Mouse (Mus musculus): Measurements from ENCODE around the gene Bach2. TPM values are rescaled to one million over a fixed set of nuclear protein-coding genes. Genes with fewer than 3 reads are reported as not detected.

Gene Bach2
- polyA plus RNA-seq, 1 experiment from 2014 or later, result 37.3 TPM

DNA sequence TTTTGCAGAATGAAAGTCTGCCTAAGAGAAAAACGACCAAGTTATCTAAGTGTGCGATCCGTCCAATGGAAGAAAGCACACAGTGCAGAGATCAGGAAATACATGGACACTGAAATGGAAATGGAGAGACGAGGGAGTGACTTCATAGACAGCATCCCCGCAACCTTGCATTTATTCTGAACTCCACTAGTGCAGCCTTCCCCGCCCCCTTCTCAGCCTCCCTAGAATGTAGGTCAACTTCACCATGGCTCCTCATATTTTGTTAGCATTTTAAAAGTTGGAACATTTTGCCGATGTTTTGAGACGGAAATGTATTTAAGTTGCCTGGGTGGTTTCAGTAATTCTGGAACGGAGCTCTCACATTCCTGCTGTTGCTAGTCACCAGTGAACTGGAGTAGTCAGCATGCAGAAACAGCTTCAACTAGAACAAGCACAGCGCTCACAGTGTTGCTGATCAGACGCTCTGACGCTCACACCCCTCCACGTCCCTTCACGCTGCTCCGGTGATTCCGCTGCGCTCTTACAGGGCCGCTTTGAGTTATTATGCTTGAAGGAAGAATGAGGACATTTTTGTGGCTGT is 66.5 kb downstream of the Bach2 start:
- H3K27me3 ChIP-seq (replicated peaks), result no peaks in the 10 kb centered on the region
- no peak overlapping the region for H3K4me3 ChIP-seq
- no peak for ATAC-seq (ENCODE audit: low FRiP score, low read depth)
- H3K4me1 ChIP-seq, result peaks cover 59% of the 10 kb centered on the region
- H3K4me2 ChIP-seq (replicated peaks), result peak overlapping the region; percentile 44; the same call in 1 of the 2 replicates
- peaks cover 6% of the 10 kb centered on the region; the same call in 1 of the 2 replicates for H3K36me3 ChIP-seq
- no peak overlapping the region for H3K9ac ChIP-seq
- WGBS, result 54% methylated on average over 18 of the region's 18 CpGs
- H3K27ac ChIP-seq, result no peak overlapping the region
- no peaks in the 10 kb centered on the region for H3K9me3 ChIP-seq

DNA sequence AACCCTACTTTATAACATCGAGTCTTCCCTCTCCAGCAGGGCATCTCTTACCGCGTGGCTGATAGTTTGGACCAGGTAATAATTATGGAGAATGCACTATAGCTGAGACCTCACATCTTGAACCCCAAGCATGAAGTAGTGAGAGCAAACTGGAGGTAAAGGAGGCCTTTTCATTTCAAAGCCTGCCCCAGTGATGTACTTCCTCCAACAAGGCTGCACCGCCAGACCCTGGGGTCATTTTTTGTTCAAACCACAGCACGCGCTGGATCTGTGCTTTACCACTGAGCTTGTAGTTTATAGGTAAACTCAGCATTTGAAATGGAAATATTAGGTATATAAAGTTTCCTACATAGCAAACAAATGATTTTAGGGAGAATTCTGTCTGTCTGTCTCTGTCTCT is 67.1 kb downstream of the Bach2 start:
- Histone ChIP-seq H3K27ac (no peak overlapping the region), H3K27me3 (replicated peaks) (no peaks in the 10 kb centered on the region), H3K36me3 (peaks cover 6% of the 10 kb centered on the region; the same call in 1 of the 2 replicates), H3K4me1 (peaks cover 59% of the 10 kb centered on the region), H3K9me3 (no peaks in the 10 kb centered on the region), H3K9ac (no peak overlapping the region), H3K4me2 (replicated peaks) (no peak overlapping the region; the same call in 1 of the 2 replicates), H3K4me3 (no peak overlapping the region)
- WGBS, result 77% methylated on average over 6 of the region's 6 CpGs
- no peak for ATAC-seq (ENCODE audit: low FRiP score, low read depth)

DNA sequence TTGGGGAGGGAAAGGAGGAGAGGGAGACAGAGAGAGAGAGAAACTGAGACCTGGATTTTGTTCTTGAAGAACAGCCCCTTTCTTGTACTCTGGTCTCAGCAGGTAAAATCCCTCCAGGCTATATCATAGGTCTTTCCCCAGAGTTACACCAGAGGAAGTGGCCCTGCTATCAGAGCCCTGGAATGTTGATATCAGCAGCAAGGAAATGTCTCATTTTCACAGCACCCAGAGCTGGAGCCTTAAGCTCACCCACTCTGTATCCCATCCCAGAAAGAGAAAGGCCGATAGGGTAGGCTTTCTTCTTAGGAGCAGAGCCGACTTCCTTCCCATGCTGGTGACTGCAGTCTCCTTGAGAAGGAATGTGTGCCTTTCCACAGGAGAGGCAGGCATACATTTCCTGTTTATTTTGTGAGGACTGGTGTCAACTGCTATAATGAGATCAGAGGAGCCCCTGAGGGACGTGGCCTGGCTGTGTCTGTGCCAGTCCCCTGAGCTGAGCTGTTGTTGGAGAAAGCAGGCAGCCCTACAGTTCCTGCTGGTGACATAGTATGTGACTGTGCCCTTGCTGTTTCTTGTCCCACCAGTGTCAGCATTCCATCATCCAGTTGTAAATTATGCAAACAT is 67.7 kb downstream of the Bach2 start:
- no peak overlapping the region for H3K27ac ChIP-seq
- peak overlapping the region; percentile 2; the same call in 1 of the 2 replicates for H3K9ac ChIP-seq
- H3K4me1 ChIP-seq, result peaks cover 53% of the 10 kb centered on the region
- 56% methylated on average over 3 of the region's 3 CpGs for WGBS
- no peaks in the 10 kb centered on the region for H3K9me3 ChIP-seq
- H3K27me3 ChIP-seq (replicated peaks), result no peaks in the 10 kb centered on the region
- H3K4me3 ChIP-seq, result no peak overlapping the region
- H3K36me3 ChIP-seq, result peaks cover 6% of the 10 kb centered on the region; the same call in 1 of the 2 replicates
- H3K4me2 ChIP-seq (replicated peaks), result no peak overlapping the region
- ATAC-seq (ENCODE audit: low FRiP score, low read depth), result no peak

DNA sequence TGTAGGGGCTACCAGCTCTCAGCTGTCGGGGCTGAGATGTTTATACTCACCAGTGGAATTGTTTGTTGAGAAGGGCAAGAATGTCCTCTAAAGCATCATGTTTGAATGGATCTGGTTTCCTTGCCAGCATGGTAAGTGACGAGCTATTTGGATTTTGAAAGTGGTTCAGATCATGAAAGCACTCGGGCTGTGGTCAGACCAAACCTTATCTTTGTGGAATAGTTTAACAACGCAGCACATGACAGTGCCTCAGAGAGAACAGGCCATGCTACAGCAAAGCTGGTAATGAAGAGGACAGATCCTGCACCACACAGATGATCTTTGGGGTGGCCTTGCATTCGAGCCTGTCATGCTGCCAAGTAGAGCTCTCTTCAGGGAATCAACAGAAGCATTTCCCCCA is 68.6 kb downstream of the Bach2 start:
- H3K36me3 ChIP-seq, result peaks cover 6% of the 10 kb centered on the region; the same call in 1 of the 2 replicates
- no peaks in the 10 kb centered on the region for H3K9me3 ChIP-seq
- 93% methylated on average over 5 of the region's 5 CpGs for WGBS
- no peak overlapping the region for H3K9ac ChIP-seq
- no peak for ATAC-seq (ENCODE audit: low FRiP score, low read depth)
- no peak overlapping the region for H3K4me3 ChIP-seq
- H3K27me3 ChIP-seq (replicated peaks), result no peaks in the 10 kb centered on the region
- no peak overlapping the region for H3K27ac ChIP-seq
- peaks cover 46% of the 10 kb centered on the region for H3K4me1 ChIP-seq
- no peak overlapping the region for H3K4me2 ChIP-seq (replicated peaks)

DNA sequence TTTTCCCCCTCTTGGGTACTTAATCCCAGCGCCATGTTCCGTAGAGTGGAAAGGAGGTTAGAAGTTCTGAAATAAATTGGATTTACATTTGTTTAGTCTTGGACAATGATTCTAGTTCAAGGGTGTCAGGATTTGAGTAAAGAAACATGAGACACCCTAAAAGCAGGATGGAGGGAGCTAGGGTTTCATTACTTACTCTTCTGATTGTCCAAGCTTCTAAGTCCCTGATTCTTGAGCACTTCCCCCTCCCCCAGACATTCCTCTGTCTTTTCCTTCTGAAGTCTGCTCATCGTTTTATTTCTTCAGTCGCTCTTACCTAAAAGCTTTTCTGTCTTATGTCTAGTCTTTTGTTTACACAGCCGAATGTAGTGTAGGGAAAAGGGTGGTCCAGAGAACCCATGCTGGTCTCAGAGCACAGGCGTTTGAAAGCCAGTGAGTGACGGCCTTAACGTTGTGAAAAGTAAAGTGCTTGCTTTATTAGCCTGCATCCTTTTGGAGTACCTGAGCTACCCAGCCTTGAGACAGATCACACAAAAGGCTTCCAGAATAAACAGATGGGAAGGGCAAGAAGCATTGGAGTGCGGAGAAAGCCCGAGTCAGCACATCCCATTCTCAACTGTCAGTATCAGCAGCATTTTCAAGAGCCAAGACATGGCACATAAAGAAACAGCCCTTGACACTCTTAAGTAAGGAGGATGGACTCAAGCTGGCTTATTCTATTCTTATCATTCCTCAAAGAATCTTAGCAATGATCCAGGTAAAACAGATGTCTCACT is 73.8 kb downstream of the Bach2 start:
- no peak overlapping the region for H3K4me3 ChIP-seq
- ATAC-seq (ENCODE audit: low FRiP score, low read depth), result no peak
- H3K27me3 ChIP-seq (replicated peaks), result no peaks in the 10 kb centered on the region
- no peak overlapping the region for H3K4me2 ChIP-seq (replicated peaks)
- WGBS, result 55% methylated on average over 10 of the region's 10 CpGs
- H3K9me3 ChIP-seq, result peaks cover 10% of the 10 kb centered on the region; the same call in 1 of the 2 replicates
- peaks cover 14% of the 10 kb centered on the region for H3K36me3 ChIP-seq
- H3K27ac ChIP-seq, result no peak overlapping the region
- H3K9ac ChIP-seq, result no peak overlapping the region
- peaks cover 14% of the 10 kb centered on the region; the same call in 1 of the 2 replicates for H3K4me1 ChIP-seq

DNA sequence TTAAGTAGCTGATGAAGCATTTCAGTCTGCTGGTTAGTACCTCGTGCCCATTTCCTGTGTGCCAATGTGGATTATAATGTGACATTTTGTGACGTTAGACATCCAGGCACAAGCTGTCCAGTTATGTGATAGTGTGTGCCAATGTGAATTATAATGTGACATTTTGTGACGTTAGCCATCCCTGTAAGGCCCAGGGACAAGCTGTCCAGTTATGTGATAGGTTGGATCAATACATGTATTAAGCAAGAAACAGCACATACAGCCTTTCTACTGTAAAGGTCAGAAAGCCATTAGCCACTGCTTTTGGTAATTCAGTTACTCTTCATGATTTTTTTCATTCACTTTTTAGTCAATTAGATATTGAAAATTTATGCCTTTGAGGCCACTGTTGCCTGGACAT is 76.3 kb downstream of the Bach2 start:
- WGBS, result 83% methylated on average over 3 of the region's 3 CpGs

DNA sequence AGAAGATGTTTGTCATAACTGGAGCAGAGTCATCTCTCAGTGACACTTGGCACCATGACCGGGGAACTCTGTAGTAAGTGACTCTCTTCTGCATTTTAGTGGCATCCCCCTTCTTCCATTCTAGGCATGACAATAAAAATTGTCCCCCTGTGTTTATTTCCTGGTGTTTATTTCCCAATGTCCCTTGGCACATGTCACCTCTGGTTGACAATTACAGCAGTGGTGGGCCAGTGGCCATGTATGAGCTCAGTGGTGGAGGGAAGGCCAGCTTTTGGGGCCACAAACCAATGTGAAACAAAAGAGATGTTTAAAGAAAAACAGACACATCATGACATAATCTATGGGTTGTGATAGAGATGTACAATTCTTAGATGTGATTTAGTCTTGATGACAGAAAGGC is 80.0 kb downstream of the Bach2 start:
- peaks cover 13% of the 10 kb centered on the region; the same call in 1 of the 2 replicates for H3K9me3 ChIP-seq
- H3K36me3 ChIP-seq, result peaks cover 27% of the 10 kb centered on the region
- H3K4me2 ChIP-seq (replicated peaks), result no peak overlapping the region
- H3K27me3 ChIP-seq (replicated peaks), result no peaks in the 10 kb centered on the region
- no peak overlapping the region for H3K27ac ChIP-seq
- H3K9ac ChIP-seq, result no peak overlapping the region
- H3K4me3 ChIP-seq, result no peak overlapping the region
- no peak for ATAC-seq (ENCODE audit: low FRiP score, low read depth)
- H3K4me1 ChIP-seq, result peaks cover 11% of the 10 kb centered on the region
- WGBS, result 98% methylated on average over 1 of the region's 1 CpGs

More for the DNA sequence above, 76.3 kb downstream of the Bach2 start:
- H3K4me3 ChIP-seq, result no peak overlapping the region
- ATAC-seq (ENCODE audit: low FRiP score, low read depth), result no peak
- no peak overlapping the region for H3K9ac ChIP-seq
- peaks cover 13% of the 10 kb centered on the region; the same call in 1 of the 2 replicates for H3K9me3 ChIP-seq
- peaks cover 11% of the 10 kb centered on the region; the same call in 1 of the 2 replicates for H3K4me1 ChIP-seq
- no peak overlapping the region for H3K27ac ChIP-seq
- H3K4me2 ChIP-seq (replicated peaks), result no peak overlapping the region
- no peaks in the 10 kb centered on the region for H3K27me3 ChIP-seq (replicated peaks)
- H3K36me3 ChIP-seq, result peaks cover 27% of the 10 kb centered on the region

DNA sequence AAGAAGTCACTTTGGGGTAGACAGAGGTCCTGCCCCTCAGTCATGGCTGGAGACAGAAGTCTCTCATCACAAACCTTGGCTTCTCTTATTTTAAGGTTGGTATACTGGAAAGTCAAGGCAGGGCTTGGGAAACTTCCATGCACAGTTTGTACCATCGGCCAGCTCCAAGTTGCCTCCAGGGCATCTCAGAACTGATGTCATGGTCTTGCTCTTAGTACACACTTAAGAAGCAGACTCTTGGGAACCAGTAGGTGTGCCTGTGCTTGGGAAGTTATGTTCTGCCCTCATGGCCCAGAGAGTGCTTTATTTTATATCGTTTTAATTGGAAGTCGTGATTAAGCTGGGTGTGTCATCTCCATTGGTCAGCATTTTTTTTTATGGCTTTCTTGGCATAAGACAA is 80.7 kb downstream of the Bach2 start:
- Histone ChIP-seq H3K36me3 (peaks cover 27% of the 10 kb centered on the region), H3K9me3 (peaks cover 13% of the 10 kb centered on the region; the same call in 1 of the 2 replicates), H3K4me3 (no peak overlapping the region), H3K4me1 (peaks cover 15% of the 10 kb centered on the region), H3K27me3 (replicated peaks) (no peaks in the 10 kb centered on the region), H3K4me2 (replicated peaks) (no peak overlapping the region), H3K9ac (no peak overlapping the region), H3K27ac (no peak overlapping the region)
- ATAC-seq (ENCODE audit: low FRiP score, low read depth), result no peak
- 87% methylated on average over 3 of the region's 3 CpGs for WGBS

DNA sequence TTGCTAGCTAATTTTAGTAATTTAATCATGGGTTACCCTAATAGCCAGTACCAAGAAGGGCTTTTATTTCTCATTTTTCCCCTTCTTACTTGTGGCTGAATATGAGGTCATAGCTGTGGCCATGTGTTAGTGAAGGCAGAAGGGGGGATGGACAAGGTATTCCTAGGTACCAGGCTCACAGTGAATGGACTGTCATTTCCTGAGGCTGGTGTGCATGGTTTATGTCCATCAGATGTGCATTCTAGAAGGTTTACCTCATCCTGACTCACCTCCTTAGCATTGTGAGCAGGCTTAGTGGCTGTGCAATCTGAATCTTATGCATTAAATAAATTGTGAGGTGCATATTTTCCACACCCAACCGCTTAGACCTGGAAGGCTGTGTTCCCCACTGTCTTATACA is 81.4 kb downstream of the Bach2 start:
- Histone ChIP-seq H3K4me1 (peaks cover 23% of the 10 kb centered on the region), H3K36me3 (peaks cover 27% of the 10 kb centered on the region), H3K9ac (no peak overlapping the region), H3K27ac (no peak overlapping the region), H3K4me3 (no peak overlapping the region), H3K4me2 (replicated peaks) (no peak overlapping the region), H3K27me3 (replicated peaks) (no peaks in the 10 kb centered on the region), H3K9me3 (peaks cover 13% of the 10 kb centered on the region; the same call in 1 of the 2 replicates)
- WGBS, result 98% methylated on average over 1 of the region's 1 CpGs
- no peak for ATAC-seq (ENCODE audit: low FRiP score, low read depth)

DNA sequence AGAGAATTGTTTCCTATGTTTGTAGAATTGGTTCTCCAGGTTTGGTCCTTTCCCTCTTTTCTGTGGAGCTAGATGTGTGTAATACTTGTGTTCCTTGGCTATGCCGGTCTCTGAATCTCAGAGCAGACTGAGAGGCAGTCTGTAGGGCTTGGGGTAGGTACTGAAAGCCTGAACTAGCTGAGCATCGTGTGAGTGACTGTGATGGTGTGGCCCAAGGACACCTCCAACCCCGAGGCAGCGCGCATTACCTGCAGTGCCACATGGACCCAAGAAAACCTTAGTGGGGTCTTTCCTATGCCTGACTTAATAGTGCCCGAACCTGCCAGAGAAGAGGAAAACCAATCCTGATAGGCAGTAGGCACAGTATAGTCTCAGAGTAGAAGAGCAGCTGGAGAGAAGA is 85.5 kb downstream of the Bach2 start:
- Histone ChIP-seq H3K4me1 (peaks cover 60% of the 10 kb centered on the region), H3K27me3 (replicated peaks) (no peaks in the 10 kb centered on the region), H3K36me3 (peaks cover 3% of the 10 kb centered on the region; the same call in 1 of the 2 replicates), H3K27ac (no peak overlapping the region), H3K9ac (no peak overlapping the region), H3K4me3 (no peak overlapping the region), H3K9me3 (no peaks in the 10 kb centered on the region), H3K4me2 (replicated peaks) (no peak overlapping the region)
- no peak for ATAC-seq (ENCODE audit: low FRiP score, low read depth)
- WGBS, result 95% methylated on average over 6 of the region's 6 CpGs

DNA sequence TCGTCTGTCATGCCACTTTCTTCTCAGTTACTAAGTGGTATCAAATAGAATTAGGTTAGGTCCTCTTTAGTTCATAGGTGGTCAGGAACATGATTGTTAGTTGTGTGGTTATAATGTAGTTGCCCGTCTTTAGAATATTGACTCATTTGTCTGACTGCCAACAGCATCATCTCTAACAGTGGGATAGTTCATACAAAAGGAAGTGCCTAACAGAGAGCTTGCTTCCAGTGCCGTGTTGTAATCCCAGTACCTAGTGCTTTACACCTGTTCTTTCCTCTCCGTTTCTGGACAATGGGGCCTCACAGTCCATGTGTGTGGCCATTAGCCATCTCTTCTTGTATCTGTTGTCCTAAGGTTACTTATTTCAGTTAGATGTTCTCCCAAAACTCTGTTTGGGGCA is 86.4 kb downstream of the Bach2 start:
- H3K27me3 ChIP-seq (replicated peaks), result no peaks in the 10 kb centered on the region
- no peaks in the 10 kb centered on the region for H3K36me3 ChIP-seq
- no peak overlapping the region for H3K9ac ChIP-seq
- WGBS, result 50% methylated on average over 4 of the region's 4 CpGs
- H3K27ac ChIP-seq, result no peak overlapping the region
- peaks cover 63% of the 10 kb centered on the region for H3K4me1 ChIP-seq
- no peak overlapping the region for H3K4me2 ChIP-seq (replicated peaks)
- no peak overlapping the region for H3K4me3 ChIP-seq
- H3K9me3 ChIP-seq, result no peaks in the 10 kb centered on the region
- ATAC-seq (ENCODE audit: low FRiP score, low read depth), result no peak

DNA sequence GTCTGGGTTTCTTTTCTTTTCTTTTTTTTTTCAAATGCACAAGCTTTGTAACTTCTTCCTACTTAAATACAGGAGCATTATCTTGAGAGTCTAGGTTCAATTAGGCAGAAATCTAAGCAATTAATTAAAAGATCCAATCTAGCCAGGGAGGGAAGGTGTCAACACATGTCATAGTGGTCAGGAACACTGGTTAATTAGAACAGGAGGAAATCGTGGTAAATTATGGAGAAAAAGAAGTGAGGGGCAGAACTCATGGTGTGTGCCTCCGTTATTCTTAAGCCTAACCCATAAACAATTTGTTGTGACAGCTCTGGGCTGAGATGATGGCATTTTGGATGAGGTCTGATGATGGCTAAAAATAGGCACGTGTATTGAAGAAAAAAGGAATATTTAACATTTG is 87.0 kb downstream of the Bach2 start:
- ATAC-seq (ENCODE audit: low FRiP score, low read depth), result no peak

More for the DNA sequence above, 87.0 kb downstream of the Bach2 start:
- Histone ChIP-seq H3K9me3 (no peaks in the 10 kb centered on the region), H3K4me2 (replicated peaks) (no peak overlapping the region), H3K27ac (no peak overlapping the region), H3K27me3 (replicated peaks) (no peaks in the 10 kb centered on the region), H3K9ac (no peak overlapping the region), H3K4me3 (no peak overlapping the region), H3K36me3 (no peaks in the 10 kb centered on the region), H3K4me1 (peaks cover 62% of the 10 kb centered on the region)
- 33% methylated on average over 3 of the region's 3 CpGs for WGBS
